ENCODE assay signal across 33 mouse cellular contexts in the genomic region with DNA sequence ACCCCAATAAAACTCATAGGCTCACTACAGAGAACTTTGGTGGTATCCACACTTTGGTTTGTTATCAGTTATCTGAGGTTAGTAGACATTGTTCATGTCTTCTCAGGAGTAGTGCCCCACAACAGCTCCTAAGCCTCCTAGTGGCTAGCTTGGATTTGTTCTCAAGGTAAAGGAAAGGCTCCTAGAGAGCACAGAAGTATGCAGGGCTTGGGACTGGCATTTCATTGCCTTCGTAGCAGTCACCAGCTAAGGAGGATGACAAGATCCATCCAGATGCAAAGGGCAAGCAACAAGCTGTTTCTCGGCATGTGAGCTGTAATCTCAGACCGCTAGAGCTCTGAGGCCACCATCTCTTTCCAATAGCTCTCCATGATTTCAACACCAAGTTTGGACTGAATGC. TPM values are rescaled to one million over a fixed set of nuclear protein-coding genes. Genes with fewer than 3 reads are reported as not detected.
"Had no signal": no experiment of that assay in that cellular context is flagged by ENCODE, and none has a peak within 500 bp of the region (broad histone marks: within the 10 kb centered on the region; RNA-seq: fewer than 3 reads in every experiment).

No protein-coding gene starts in this region.

- DNase-seq: gastrocnemius, adult 2 months; gastrocnemius, postnatal 10 days; gastrocnemius, postnatal 25 days; heart, adult 18-20 months; heart, postnatal 10 days; heart, postnatal 4 days; kidney, adult 11 months; kidney, adult 2 months; kidney, adult 9 months; kidney, postnatal 14 days; kidney, postnatal 36 days; layer of hippocampus, adult 9-11 months; layer of hippocampus, postnatal 36 days had no signal

- H3K4me3 ChIP-seq: gastrocnemius, adult 2 months; heart, embryonic 10.5 days; heart, embryonic 12.5 days; hindbrain, embryonic 10.5 days; hindbrain, embryonic 12.5 days; intestine, embryonic 15.5 days; kidney, embryonic 15.5 days; left cerebral cortex, adult 2 months; limb, embryonic 13.5 days; limb, embryonic 15.5 days; liver, embryonic 12.5 days had no signal

- H3K36me3 ChIP-seq: heart, embryonic 10.5 days; heart, embryonic 12.5 days; hindbrain, embryonic 10.5 days; hindbrain, embryonic 12.5 days; intestine, embryonic 15.5 days; kidney, embryonic 15.5 days; limb, embryonic 13.5 days; limb, embryonic 15.5 days; liver, embryonic 12.5 days had no signal

- H3K9me3 ChIP-seq: heart, embryonic 10.5 days; hindbrain, embryonic 12.5 days; intestine, embryonic 15.5 days; kidney, embryonic 15.5 days; limb, embryonic 13.5 days; limb, embryonic 15.5 days; liver, embryonic 12.5 days had no signal

- H3K4me1 ChIP-seq: heart, embryonic 10.5 days; heart, embryonic 12.5 days; hindbrain, embryonic 10.5 days; hindbrain, embryonic 12.5 days; intestine, embryonic 15.5 days; kidney, embryonic 15.5 days; limb, embryonic 13.5 days; limb, embryonic 15.5 days; liver, embryonic 12.5 days had no signal

- H3K27me3 ChIP-seq: kidney, embryonic 15.5 days; limb, embryonic 13.5 days; limb, embryonic 15.5 days had no signal

- H3K27ac ChIP-seq: gastrocnemius, adult 2 months; heart, embryonic 10.5 days; hindbrain, embryonic 10.5 days; hindbrain, embryonic 12.5 days; hindbrain, embryonic 14.5 days; intestine, embryonic 15.5 days; kidney, embryonic 15.5 days; kidney, postnatal 0 days; left cerebral cortex, adult 2 months; limb, embryonic 13.5 days; limb, embryonic 15.5 days; liver, embryonic 12.5 days; liver, embryonic 14.5 days had no signal

RNA-seq across cellular contexts. Expression of gene Gsx1, which starts 14.4 kb away (rescaled TPM):
- polyA plus RNA-seq: heart, embryonic 10.5 days; heart, embryonic 12.5 days; heart, embryonic 14.5 days; heart, embryonic 16.5 days; inflammation-experienced regulatory T-cells, adult 6 months; intestine, embryonic 15.5 days; kidney, adult 2 months; kidney, embryonic 15.5 days; kidney, postnatal 0 days; large intestine, adult 2 months; limb, embryonic 11.5 days; limb, embryonic 13.5 days; limb, embryonic 15.5 days; liver, adult 2 months; liver, embryonic 12.5 days; liver, embryonic 14.5 days; liver, embryonic 16.5 days had no signal
